Mouse (Mus musculus) urinary bladder, postnatal 4 days (tissue): ENCODE measurements around the gene Hnrnpa0.
"Not testable (repeated sequence)": the region's sequence is repeated elsewhere in the genome, so short reads cannot be mapped to it uniquely, and the experiment has no call there.

Experiments used
- DNase-seq, 2 experiments: peaks; one replicate each; pipeline ENCODE4 v3.0.0; 2021 to 2022; ENCODE audit warnings: low spot score in 2 of 2

Gene Hnrnpa0

DNA sequence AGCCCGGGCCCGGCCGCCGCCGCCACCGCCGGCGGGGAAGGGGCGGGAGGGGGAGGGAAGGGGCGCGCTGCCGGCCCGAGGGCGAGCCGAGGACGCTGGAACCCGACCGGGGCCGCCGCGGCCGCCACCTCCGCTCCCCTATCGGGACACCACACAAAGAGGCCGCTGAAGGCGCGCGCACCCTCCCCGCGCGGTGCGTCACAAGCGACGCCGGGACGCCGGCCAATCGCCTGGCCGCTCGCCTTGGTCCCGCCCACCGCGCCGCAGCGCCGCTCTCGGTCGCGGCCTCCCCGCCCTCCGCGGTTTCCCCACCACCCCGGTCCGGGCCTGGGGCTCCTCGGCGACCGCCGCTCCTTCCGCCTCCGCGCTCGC is at the start of gene Hnrnpa0:
TSS of gene Hnrnpa0 (minus strand) at position 161 of the 372 bp plus-strand sequence.
- DNase-seq, result peak; percentile 94 to 96

DNA sequence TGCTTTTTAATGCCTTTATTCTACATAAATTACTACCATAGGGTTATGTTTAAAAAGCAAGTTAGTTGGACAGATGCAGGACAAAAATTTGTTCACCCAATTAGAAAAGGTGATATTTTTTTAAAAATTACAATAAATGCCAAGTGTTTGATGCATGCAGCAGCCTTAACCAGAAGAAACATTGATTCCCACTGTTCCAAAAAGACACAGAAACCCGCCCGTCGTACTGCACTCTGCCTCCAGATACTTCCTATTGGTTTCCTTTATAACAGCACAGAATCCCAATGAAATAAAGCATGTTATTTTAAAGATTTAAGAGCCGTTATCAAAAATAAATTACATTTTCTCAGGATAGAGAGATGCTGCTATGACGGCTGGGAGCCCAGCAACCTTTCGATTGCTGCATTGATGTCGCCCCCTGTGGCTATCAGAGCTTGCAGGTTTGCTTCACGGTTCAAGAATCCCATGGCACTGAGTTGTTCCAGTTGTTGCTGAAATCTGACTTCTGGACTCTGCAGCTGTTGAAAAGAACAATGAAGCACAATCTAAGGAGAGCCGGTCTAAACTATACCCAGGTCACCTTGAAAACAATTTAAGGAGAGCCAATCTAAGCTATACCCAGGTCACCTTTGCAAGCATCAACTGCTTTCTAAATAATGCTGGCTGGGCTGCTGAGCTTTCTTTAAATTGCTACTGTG is 49.3 kb upstream of the Hnrnpa0 start:
- DNase-seq, result peak; percentile 100

DNA sequence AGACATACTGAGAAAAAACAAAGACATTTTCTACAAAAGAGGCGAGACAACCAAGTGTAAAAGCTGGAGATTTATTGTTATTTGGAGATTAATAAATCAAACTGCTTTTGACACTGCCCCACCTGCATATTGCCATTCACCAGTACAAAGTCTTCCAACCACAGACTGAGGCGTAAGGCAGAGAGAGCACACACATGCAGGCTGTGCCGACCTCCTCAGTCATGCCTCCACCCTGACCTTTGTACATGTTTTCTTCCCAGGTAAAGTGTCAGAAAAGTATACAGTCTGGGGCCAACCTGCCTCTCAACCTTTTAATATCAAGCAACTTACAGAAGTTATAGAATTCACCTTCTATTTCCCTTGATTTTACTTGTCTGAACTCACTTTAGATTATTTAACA is 47.7 kb upstream of the Hnrnpa0 start:
- no peak for DNase-seq

DNA sequence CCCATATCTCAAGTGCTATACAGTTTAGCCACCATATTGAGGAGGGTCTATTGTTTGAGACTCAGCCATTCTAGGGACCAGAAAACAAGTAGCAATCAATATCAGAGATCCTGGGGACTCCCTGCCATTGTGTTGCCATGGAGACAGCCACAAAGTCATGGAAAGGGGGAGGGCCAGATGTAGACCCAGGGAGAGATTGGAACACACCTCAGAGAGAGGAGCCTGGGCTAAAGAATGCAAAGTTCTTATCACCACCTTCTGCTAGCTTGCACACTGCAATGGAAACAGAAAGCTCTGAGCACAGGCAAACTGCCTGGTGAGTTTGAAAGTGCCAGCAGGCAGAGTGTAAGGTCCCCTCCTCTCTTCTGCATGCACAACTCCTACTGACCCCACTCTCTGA is 39.8 kb upstream of the Hnrnpa0 start:
- no peak for DNase-seq

DNA sequence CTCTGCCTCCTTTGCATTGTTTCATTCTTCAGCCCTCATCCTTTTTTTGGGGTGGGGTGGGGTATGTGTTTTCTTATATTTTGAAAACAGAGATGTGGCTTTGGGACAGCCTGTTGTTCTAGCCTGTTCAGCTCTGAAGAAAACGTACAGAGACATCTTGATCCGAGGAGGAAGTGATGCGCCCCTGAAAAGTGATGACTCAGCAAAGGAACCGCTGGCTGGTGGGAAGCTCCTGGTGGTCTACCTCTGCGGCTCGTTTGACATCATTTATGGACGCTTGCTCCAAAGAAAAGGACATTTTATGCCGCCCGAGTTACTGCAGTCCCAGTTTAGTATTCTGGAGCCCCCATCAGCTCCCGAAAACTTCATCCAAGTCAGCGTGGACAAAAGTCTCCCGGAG is 35.0 kb upstream of the Hnrnpa0 start:
- no peak for DNase-seq

DNA sequence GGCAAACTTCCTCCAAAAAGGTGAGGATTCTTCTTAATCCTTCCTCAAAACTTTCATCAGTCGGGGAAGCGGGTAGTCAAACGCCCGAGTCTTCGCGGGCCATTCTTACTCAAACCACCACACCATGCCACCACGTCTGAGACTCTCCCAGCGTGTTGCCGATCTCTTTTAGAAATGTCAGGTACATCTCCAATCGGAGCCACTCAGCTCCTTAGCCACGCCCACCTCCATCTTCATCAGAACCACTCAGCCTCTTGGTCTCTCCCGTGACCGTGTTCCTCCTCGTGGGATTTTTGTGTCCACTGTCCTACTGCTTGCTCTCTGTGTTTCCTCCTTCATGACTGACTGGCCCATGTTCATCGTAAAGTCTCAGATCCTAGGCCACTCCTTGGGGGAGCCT is 32.4 kb upstream of the Hnrnpa0 start:
- DNase-seq, result no peak

DNA sequence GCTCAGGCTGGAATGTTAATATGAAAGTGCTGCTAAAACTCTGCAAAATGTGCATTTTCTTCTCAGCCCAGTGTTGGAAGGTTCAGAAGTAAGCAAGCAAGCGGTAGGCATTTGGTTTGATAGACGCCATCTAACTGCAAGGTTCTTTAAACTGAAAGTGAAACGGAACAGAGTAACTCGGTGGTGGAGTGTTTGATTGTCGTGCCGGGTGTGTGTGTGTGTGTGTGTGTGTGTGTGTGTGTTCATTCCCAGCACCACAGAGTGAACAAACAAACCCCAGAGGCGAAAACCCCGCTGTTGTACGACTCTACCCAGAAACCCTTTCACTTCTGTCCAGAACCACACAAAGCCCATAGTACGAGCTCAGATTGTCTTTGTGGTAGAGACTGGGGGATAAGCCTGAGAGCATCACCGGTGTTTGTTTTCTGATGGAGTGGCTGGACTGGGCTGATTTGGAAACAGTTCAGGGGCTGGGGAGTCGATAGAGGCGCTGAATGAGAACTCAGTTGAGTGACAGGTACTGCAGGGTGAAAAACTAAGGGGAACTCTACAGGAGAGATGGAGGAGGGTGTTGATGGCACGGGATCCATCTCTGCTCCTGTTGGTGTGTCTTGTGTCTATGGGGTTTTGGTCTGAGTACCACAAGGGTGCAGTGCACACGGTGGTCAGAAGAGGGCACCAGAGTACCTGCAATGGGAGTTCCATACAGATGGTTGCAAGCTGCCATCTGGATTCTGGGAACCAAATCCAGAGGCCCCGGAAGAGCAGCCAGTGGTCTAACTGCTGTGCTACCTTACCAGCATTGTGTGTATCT is 29.9 kb upstream of the Hnrnpa0 start:
- DNase-seq, result peak; percentile 75 to 90

DNA sequence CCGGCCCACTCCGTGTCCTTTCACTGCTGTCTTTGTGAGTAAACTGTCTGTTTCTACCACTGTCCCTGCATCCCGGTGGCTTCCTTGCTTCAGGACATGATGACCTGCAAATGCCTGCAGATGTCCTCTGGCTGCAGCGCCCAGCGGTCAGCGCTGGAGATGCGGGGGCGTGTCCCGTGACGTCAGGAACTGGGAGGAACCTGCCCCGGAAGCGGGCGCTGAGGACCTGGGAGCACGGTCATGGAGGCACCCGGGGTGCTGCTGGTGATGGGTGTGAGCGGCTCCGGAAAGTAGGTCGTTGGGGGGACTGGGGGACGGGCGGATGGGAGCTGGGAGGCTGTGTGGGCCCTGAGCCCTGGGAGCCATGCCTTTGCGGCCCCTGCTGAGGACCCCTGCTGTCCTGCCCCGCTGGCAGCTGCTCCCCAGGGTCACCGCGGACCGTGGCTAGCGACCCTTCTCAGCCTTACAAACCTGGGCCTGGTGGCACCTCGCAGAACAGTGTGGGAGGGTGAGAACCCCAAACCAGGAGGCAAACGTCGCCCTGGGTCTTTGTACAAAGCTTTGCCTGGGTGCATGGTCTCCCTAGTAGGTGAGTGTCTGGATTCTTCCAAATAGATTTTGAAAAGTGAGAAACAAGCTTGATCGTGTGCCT is 29.2 kb upstream of the Hnrnpa0 start, which contains the start of gene Idnk:
TSS of gene Idnk (plus strand) at position 203 of the 652 bp plus-strand sequence.
- DNase-seq, result peak; percentile 78 to 90

DNA sequence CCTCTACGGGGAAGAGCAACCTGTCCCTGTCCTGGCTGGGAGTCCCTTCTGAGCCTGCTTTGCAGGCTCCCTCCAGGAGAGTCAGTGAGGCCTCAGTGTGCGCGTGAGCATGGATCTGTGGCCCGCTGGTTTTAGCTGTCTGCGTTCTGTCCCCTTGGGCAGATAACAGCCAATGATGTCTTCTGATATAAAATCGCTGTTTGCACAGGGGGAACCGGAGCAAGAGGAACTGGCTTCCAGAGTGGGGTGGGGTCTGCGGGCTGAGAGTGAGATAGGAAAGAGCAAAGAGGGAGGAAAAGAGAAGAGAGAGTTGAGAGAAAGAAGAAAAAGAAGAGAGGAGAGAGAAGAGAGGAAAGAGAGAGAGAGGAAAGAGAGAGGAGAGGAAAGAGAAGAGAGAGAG is 28.7 kb upstream of the Hnrnpa0 start:
- no peak for DNase-seq

DNA sequence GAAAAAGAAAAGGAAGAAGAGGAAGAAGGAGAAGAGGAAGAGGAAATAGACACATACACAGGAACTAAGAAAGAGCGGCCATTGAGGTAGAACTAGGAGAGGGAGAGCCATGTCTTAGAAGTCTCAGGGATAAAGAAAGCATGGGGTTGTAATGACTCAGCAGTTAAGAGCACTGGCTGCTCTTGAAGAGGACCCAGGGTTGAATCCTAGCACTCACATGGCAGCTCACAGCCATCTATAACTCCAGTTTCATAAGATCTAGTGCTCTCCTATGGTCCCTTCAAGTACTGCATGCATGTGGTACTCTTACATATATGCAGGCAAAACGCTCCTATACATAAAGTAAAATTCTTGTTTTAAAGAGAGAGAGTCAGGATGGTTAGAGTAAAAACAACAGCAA is 27.7 kb upstream of the Hnrnpa0 start:
- no peak for DNase-seq

DNA sequence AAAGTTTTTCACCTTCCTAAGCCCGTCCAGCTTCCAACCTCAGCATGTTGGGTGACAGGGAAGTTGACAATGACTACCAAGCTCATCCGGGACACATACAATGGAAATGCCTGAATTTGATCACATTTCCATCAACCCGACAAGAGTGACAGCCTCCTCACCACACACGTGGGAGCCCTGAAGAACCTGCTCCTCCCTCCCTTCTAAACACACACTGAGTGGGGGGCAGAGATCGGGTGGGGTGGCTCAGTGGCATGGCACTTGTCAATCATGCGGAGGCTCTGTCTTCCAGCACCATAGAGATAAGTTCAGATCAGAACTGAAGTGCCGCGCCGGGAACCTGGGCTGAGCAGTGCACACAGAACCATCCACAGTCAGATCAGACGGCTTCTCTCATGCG is 22.1 kb upstream of the Hnrnpa0 start:
- DNase-seq, result no peak

DNA sequence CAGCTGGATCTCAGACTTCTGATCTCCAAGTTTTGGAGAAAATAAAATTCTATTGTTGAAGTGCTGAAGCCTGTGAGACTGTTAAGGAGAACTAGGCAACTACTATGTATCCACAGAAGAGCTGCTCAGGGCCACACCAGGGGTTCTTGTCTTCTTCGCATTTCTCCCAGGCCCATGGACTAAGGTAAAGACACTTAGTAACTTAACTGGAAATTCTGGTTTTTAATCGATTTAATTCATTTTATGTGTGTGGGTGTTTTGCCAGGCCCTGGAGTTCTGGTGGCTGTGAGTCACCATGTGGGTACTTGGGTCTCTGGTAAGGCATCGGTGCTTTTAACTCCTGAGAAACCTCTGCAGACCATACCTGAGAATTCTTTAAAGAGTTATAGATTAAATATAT is 21.3 kb upstream of the Hnrnpa0 start:
- DNase-seq, result no peak

DNA sequence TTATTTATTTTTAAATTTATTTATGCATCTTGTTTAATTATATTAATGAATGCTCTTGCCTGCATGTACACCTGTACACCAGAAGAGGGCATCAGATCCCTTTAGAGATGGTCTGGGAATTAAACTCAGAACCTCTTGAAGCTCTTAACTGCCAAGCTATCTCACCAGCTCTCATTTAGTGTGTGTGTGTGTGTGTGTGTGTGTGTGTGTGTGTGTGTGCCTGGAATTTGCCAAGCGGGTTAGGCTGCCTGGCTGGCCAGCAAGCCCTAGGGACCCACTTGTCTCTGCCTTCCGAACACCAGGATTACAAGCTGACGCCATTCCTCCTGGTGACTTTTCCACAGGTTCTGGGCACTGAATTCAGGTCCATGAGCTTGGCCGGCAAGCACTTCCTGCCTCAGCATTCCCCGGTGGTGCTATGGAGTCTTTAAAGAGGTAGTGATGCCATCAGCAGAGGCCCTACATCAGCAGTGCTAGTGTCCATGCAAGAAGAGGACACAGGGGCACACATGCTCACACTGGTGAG is 20.7 kb upstream of the Hnrnpa0 start:
- DNase-seq, result no peak

DNA sequence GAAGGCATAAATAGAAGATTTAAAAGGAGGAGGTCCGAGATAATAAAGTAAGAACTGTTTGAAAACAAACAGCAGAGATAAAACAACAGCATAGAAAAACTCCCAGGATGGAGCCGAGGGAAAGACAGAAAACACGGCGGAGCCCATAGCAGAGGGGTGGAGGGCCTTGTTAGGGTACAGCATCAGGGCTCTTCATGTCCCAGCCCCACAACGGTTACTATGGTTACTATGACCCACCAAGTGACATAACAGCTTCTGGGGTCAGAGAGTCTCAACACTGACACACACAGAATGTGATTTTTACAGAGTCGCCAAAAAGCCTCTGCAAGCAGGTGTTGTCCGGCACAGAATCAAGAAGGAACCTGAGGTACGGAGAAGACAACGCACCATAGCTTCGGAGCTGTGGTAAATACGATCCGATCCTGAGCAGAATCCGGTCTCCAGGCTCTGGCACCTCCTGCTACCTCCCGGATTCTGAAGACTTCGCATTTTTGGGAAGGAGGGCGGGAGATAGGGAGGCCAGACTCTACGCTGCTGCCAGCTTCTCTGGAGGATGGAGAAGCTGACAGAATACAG is 20.0 kb upstream of the Hnrnpa0 start:
- DNase-seq, result peak in 1 of 2 experiments; percentile 34

DNA sequence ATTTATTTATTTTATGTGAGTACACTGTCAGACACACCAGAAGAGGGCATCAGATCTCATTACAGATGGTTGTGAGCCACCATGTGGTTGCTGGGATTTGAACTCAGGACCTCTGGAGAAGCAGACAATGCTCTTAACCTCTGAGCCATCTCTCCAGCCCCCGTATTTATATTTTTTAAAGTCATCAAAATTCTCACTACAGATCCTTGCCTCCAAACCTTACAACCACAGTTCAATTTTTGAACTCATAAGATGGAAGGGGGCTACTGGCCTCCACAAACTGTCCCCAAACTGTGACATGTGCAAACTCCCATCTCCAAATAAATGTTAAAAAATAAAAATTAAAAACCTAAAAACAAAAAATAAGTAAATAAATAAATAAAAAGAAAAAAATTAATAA is 19.4 kb upstream of the Hnrnpa0 start:
- no peak for DNase-seq

DNA sequence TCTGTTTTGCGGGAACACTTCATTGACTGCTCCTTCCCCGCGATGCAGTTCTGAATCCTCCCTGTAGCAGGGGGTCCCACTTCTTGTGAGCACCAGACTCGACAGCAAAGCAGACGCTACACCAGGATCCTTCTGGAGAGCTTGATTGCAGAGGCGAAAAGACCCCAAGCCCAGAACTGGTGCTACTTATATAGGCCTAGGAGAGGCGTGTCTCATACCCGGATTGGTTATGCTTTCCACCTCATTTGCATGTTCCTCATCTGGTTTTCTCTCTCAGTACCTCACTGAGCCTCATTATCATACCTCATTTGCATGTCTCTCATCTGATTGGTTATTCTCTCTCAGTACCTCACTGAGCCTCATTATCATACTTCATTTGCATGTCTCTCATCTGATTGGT is 18.2 kb upstream of the Hnrnpa0 start:
- not testable (repeated sequence) for DNase-seq

DNA sequence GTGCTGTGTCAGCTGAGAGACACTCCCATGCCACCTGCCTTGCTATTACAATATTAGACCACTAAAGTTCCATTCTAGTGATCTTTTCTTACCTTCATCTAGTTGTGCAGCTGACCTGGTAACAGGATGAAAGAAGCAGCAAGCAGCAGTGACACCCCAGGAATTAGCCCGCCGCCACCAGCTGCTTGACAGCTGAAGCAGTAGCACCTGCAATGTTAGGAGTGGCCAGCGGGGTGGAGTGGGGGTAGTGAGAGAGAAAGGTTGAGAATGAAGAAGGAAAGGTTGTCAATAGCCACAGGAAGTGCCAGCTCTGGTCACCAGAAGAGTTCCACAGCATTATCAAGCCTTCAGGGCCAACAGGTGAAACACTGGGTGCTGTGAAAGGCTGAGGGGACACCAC is 3.3 kb upstream of the Hnrnpa0 start:
- DNase-seq, result no peak

DNA sequence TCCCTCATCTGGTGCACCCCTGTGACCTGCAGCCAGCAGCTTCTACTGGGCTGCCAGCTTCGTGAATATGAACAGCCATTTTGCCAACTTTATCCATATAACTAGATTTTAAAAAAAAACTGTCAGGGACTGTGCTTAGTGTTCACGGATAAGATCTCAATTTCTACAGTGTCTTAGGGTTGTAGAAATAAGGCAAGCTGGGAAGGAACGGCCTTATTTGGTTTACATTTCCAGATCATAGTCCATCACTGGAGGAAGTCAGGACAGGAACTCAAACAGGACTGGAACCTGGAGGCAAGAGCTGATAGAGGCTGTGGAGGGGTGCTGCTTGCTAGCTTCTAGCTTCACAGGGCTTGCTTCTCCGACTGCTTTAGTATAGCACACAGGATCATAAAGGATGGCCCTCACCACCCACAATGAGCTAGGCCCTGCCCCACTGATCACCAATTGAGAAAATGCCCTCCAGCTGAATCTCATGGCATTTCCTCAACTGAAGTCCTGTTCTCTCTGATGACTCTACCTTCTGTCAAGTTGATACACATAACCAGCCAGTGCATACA is 1.4 kb upstream of the Hnrnpa0 start:
- no peak for DNase-seq

DNA sequence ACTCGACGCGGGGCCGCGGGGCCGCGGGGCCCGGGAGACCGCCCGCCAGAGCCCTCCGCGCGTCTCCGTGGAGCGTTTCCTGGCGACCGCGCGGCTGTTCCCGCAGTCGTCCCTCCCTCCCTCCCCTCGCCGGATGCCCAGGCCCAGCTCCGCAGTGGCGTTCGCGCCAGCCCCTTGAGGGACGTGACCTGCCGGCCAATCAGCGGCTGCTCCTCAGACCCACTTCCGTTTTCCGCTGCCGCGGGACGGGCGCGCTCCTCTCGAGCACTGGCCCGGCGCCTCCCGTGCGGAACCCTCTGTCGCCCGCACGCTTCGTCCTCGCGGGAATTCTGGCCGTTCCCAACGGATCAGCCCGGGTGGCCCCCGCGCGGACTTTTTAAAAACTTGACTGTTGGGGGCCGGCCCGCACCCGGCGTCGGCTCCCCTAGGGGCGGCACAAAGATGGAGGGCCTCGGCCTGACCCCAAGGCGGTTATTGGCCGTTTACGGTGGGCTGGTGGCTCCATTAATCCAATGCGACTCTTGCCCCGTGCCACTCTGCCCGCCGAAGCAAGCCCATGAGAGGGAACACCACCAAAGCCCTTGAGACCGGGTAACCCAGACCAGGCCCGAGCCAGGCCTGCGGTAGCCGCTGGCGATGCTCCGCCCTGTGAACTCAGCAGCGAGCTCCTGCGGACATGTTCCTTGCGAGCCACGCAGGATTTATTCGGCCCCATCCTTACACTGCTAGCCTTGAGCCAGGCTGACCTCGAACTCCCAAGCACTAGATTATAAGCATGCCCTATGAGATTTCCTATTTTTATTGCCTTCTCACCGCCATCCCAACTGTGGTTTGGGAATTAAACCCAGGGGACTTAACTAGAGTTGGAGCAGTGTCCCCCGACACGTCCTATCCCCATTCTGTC is 664 bp upstream of the Hnrnpa0 start:
- DNase-seq, result peak; percentile 96

DNA sequence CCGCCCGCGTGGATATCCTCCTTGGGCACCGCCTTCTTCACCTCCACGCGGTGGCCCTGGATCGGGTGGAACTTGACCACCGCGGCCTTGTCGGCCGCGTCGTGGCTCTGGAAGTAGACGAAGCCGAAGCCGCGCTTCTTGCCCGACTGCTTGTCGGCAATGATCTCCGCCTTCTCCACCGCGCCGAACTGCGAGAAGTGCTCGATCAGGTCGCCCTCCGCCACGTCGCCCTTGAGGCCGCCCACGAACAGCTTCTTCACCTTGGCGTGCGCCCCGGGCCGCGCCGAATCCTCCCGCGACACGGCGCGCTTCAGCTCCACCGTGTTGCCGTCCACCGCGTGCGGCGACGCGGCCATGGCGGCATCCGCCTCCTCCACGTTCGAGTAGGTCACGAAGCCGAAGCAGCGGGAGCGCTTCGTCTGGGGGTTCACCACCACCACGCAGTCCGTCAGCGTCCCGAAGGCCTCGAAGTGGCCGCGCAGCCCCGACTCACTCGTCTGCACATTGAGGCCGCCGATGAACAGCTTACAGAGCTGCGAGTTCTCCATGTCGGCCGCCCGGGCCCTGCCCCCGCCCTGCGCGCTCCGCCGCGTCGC is 492 bp downstream of the Hnrnpa0 start:
- no peak for DNase-seq
